Comparison of ENCODE assay signal across 20 mouse cellular contexts in the genomic region with DNA sequence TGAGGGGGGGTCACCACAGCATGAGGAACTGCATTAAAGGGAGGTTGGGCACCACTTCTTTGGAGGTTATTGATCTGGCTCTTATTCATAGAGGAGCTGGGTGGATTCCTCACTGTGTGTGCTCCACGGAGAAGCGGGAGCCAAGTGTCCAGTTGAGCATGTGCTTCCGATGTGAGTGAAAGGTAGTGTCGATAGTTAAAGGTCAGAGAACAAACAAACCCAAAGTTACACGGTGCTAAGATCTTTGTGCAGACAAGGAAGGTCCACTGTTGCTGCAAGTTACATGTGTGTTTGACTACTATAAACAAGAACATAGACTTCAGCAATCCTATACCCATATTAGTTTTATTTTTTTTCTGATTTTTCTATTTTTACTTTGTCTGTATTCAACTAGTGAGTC.
DNase-seq lines count a peak whose midpoint lies in the region; ATAC-seq and TF ChIP-seq lines count a peak whose summit lies in the region.
"Had no signal": no experiment of that assay in that cellular context is flagged by ENCODE, and none has a peak within 500 bp of the region (broad histone marks: within the 10 kb centered on the region; RNA-seq: fewer than 3 reads in every experiment).

No protein-coding gene starts in this region.

- H3K9ac ChIP-seq in liver, adult 2 months (ENCODE audit: low read depth, low read length), result no peak overlapping the region
- no peak overlapping the region for H3K9ac ChIP-seq in liver, embryonic 16.5 days (ENCODE audit: low read depth, low read length)
- H3K9ac ChIP-seq in liver, embryonic 12.5 days, result no peak overlapping the region
- no peak overlapping the region for H3K9ac ChIP-seq in liver, postnatal 0 days (replicated peaks)
- no peak overlapping the region for H3K9ac ChIP-seq in liver, embryonic 11.5 days (ENCODE audit: low read depth, low read length)

- H3K36me3 ChIP-seq in liver, adult 2 months (ENCODE audit: control insufficient read depth, insufficient read depth, low read length), result no peaks in the 10 kb centered on the region
- H3K36me3 ChIP-seq in liver, embryonic 16.5 days (ENCODE audit: control insufficient read depth, insufficient read depth), result no peaks in the 10 kb centered on the region
- H3K36me3 ChIP-seq in liver, embryonic 12.5 days, result no peaks in the 10 kb centered on the region
- no peaks in the 10 kb centered on the region for H3K36me3 ChIP-seq in liver, postnatal 0 days (replicated peaks; ENCODE audit: insufficient read depth, low read length)
- H3K36me3 ChIP-seq in liver, embryonic 11.5 days (ENCODE audit: control insufficient read depth, insufficient read depth, low read length), result no peaks in the 10 kb centered on the region
- H3K36me3 ChIP-seq: G1E had no signal

- WGBS in liver, adult 2 months, result 22% methylated on average over 5 of the region's 5 CpGs
- WGBS in liver, embryonic 16.5 days (ENCODE audit: insufficient replicate concordance), result 74% methylated on average over 5 of the region's 5 CpGs
- WGBS in liver, embryonic 12.5 days (ENCODE audit: insufficient replicate concordance), result 73% methylated on average over 5 of the region's 5 CpGs
- WGBS in liver, postnatal 0 days (ENCODE audit: insufficient replicate concordance), result 56% methylated on average over 5 of the region's 5 CpGs
- WGBS in liver, embryonic 11.5 days, result 78% methylated on average over 5 of the region's 5 CpGs

- ATAC-seq in liver, embryonic 16.5 days (ENCODE audit: low read depth), result peak; percentile 56
- ATAC-seq in liver, embryonic 12.5 days, result no peak
- peak; percentile 81 for ATAC-seq in liver, postnatal 0 days
- no peak for ATAC-seq in liver, embryonic 11.5 days (replicated peaks; ENCODE audit: low FRiP score)
- ATAC-seq: activated CD4-positive, CD25-positive, alpha-beta regulatory T cell, adult 4 months; CD4-positive, CD25-positive, alpha-beta regulatory T cell, adult 4 months; Patski had no signal

- no peak overlapping the region for H3K4me2 ChIP-seq in liver, embryonic 16.5 days (ENCODE audit: low read depth, low read length)
- no peak overlapping the region for H3K4me2 ChIP-seq in liver, embryonic 12.5 days
- no peak overlapping the region for H3K4me2 ChIP-seq in liver, postnatal 0 days (ENCODE audit: low read depth, low read length)
- H3K4me2 ChIP-seq in liver, embryonic 11.5 days, result no peak overlapping the region

- no peak for TF ChIP-seq CTCF in liver, adult 2 months (IDR thresholded peaks at IDR 0.05; ENCODE audit: low read depth, low read length)
- no peak for TF ChIP-seq CTCF in liver, postnatal 0 days (IDR thresholded peaks at IDR 0.05; ENCODE audit: low read depth)

- H3K27me3 ChIP-seq in liver, adult 2 months (ENCODE audit: control insufficient read depth, insufficient read depth, low read length), result no peaks in the 10 kb centered on the region
- no peaks in the 10 kb centered on the region for H3K27me3 ChIP-seq in liver, embryonic 16.5 days (ENCODE audit: control insufficient read depth, insufficient read depth, low read depth, low read length)
- H3K27me3 ChIP-seq in liver, embryonic 12.5 days (replicated peaks), result no peaks in the 10 kb centered on the region
- H3K27me3 ChIP-seq in liver, postnatal 0 days (ENCODE audit: insufficient read depth, low read length), result no peaks in the 10 kb centered on the region
- no peaks in the 10 kb centered on the region for H3K27me3 ChIP-seq in liver, embryonic 11.5 days (replicated peaks; ENCODE audit: control insufficient read depth, insufficient read depth, low read length)
- H3K27me3 ChIP-seq: Patski had no signal

- peaks cover 19% of the 10 kb centered on the region for H3K4me1 ChIP-seq in liver, adult 2 months (ENCODE audit: control insufficient read depth, insufficient read depth, low read length)
- H3K4me1 ChIP-seq in liver, embryonic 16.5 days (ENCODE audit: control insufficient read depth, low read depth, low read length), result peaks cover 7% of the 10 kb centered on the region
- peaks cover 8% of the 10 kb centered on the region for H3K4me1 ChIP-seq in liver, embryonic 12.5 days
- H3K4me1 ChIP-seq in liver, postnatal 0 days (ENCODE audit: insufficient read depth), result peaks cover 14% of the 10 kb centered on the region; the same call in 1 of the 2 replicates
- H3K4me1 ChIP-seq in liver, embryonic 11.5 days (replicated peaks; ENCODE audit: control insufficient read depth, insufficient read depth, low read length), result peaks cover 7% of the 10 kb centered on the region; the same call in 1 of the 2 replicates

- H3K27ac ChIP-seq in liver, adult 2 months (replicated peaks; ENCODE audit: insufficient read depth, low read depth, low read length), result no peak overlapping the region; the same call in 1 of the 2 replicates
- no peak overlapping the region for H3K27ac ChIP-seq in liver, embryonic 16.5 days (ENCODE audit: low read length)
- no peak overlapping the region for H3K27ac ChIP-seq in liver, embryonic 12.5 days
- H3K27ac ChIP-seq in liver, postnatal 0 days (ENCODE audit: low read depth), result peak overlapping the region; percentile 75
- no peak overlapping the region for H3K27ac ChIP-seq in liver, embryonic 11.5 days (ENCODE audit: low read depth, low read length)

- H3K9me3 ChIP-seq in liver, embryonic 16.5 days (replicated peaks; ENCODE audit: control insufficient read depth, low read length), result no peaks in the 10 kb centered on the region
- no peaks in the 10 kb centered on the region for H3K9me3 ChIP-seq in liver, embryonic 12.5 days (replicated peaks)
- H3K9me3 ChIP-seq in liver, postnatal 0 days (ENCODE audit: low read length), result no peaks in the 10 kb centered on the region
- H3K9me3 ChIP-seq in liver, embryonic 11.5 days (ENCODE audit: control insufficient read depth, low read length), result no peaks in the 10 kb centered on the region

- no peak; the same call in 1 of the 2 replicates for TF ChIP-seq EP300 in liver, postnatal 0 days (IDR thresholded peaks at IDR 0.05; ENCODE audit: low read depth)

- no peak overlapping the region for H3K4me3 ChIP-seq in liver, adult 2 months (ENCODE audit: insufficient read depth, low read depth, low read length)
- H3K4me3 ChIP-seq in liver, embryonic 16.5 days (ENCODE audit: low read depth, low read length), result no peak overlapping the region
- H3K4me3 ChIP-seq in liver, embryonic 12.5 days, result no peak overlapping the region
- no peak overlapping the region for H3K4me3 ChIP-seq in liver, postnatal 0 days (ENCODE audit: low read depth, low read length)
- no peak overlapping the region for H3K4me3 ChIP-seq in liver, embryonic 11.5 days (ENCODE audit: low read depth, low read length)

- no peak for TF ChIP-seq POLR2A in liver, adult 2 months (IDR thresholded peaks at IDR 0.05; ENCODE audit: extremely low read depth, insufficient read depth, low read length)

- no peaks in the 10 kb centered on the region for H3K79me2 ChIP-seq in liver, adult 2 months (ENCODE audit: control insufficient read depth, insufficient read depth, low read length)

- peak; percentile 97 for DNase-seq in liver, adult 2 months (ENCODE audit: extremely low read depth, low read depth, low spot score)
- no peak for DNase-seq in liver
- peak; percentile 41 for DNase-seq in liver, postnatal 0 days
- DNase-seq in liver, embryonic 11.5 days (ENCODE audit: low spot score), result no peak
- DNase-seq: adrenal gland, adult 2 months; adrenal gland, adult 8-10 months; adrenal gland, postnatal 10 days; adrenal gland, postnatal 14 days; adrenal gland, postnatal 25 days; adrenal gland, postnatal 36 days; B cell, adult 2 months; cerebellum, adult 11 months; cerebellum, adult 11-12 months; cerebellum, adult 18-20 months had no signal

Comparison
In these comparisons a context has a peak if more than half of its experiments do, and no peak if none do; other contexts are left out.
1. DNase-seq: peak in liver, adult 2 months (single experiment) and liver, postnatal 0 days (single experiment); none in liver (single experiment) and liver, embryonic 11.5 days (single experiment).
2. ATAC-seq: peak in liver, embryonic 16.5 days (single experiment) and liver, postnatal 0 days (single experiment); none in liver, embryonic 12.5 days (single experiment) and liver, embryonic 11.5 days (single experiment).